Mouse (Mus musculus) ES-E14 (cell line): ENCODE data around the gene Gucy1b2.

Experiments
- CHD2 ChIP-seq: IDR thresholded peaks from 2 replicates; pipeline ENCODE4 v1.6.1; 2014; ENCODE audit warnings: mild to moderate bottlenecking, low read depth, low read length, inconsistent platforms
- HCFC1 ChIP-seq: IDR thresholded peaks from 2 replicates; pipeline ENCODE4 v1.6.1; 2012; ENCODE audit warnings: low read length, inconsistent platforms, borderline replicate concordance; ENCODE audit not compliant: insufficient read depth
- MAFK ChIP-seq: IDR thresholded peaks from 2 replicates; pipeline ENCODE4 v1.6.1; 2014; ENCODE audit warnings: mild to moderate bottlenecking, low read depth, low read length, inconsistent platforms; ENCODE audit not compliant: insufficient read depth
- ZC3H11A ChIP-seq: IDR thresholded peaks from 2 replicates; pipeline ENCODE4 v1.6.1; 2012; ENCODE audit warnings: low read depth, mild to moderate bottlenecking, inconsistent platforms, low read length, borderline replicate concordance
- ZNF384 ChIP-seq: IDR thresholded peaks from 2 replicates; pipeline ENCODE4 v1.6.1; 2012; ENCODE audit warnings: low read depth, low read length, inconsistent platforms

GRCm38 (mm10) chr14:62457420-62458181, 1.5 kb upstream of the Gucy1b2 start:
- TF ChIP-seq MAFK (no peak), ZNF384 (no peak), HCFC1 (no peak), ZC3H11A (peak; percentile 94), CHD2 (no peak)
